Mouse (Mus musculus) right cerebral cortex, adult 2 months (tissue): ENCODE measurements around the gene Mroh2a.

Experiments
- DNase-seq, 2 experiments: peaks; one replicate each; pipeline ENCODE4 v3.0.0; 2021 to 2022; ENCODE audit warnings: low spot score in 2 of 2

Mroh2a gene

GRCm38 (mm10) chr1:88235046-88235893 lies 8.5 kb downstream of the Mroh2a start:
- no peak for DNase-seq

GRCm38 (mm10) chr1:88235894-88236415 lies 9.2 kb downstream of the Mroh2a start:
- no peak for DNase-seq

- DNase-seq: no peak
These were observed 10.5 kb downstream of the Mroh2a start for GRCm38 (mm10) chr1:88237311-88237710.

- DNase-seq: no peak
These were observed 12.0 kb downstream of the Mroh2a start for GRCm38 (mm10) chr1:88238771-88239170.

GRCm38 (mm10) chr1:88240072-88240471 lies 13.3 kb downstream of the Mroh2a start:
- DNase-seq: no peak

- DNase-seq: no peak
These were observed 13.8 kb downstream of the Mroh2a start for GRCm38 (mm10) chr1:88240579-88240978.

- DNase-seq: no peak
These were observed 17.1 kb downstream of the Mroh2a start for GRCm38 (mm10) chr1:88243861-88244260.

GRCm38 (mm10) chr1:88245881-88246280 lies 19.1 kb downstream of the Mroh2a start:
- no peak for DNase-seq

- no peak for DNase-seq
These were observed 19.6 kb downstream of the Mroh2a start for GRCm38 (mm10) chr1:88246386-88246785.

GRCm38 (mm10) chr1:88247660-88248059 lies 20.9 kb downstream of the Mroh2a start:
- DNase-seq: no peak

GRCm38 (mm10) chr1:88248658-88249057 lies 21.9 kb downstream of the Mroh2a start:
- DNase-seq: no peak

GRCm38 (mm10) chr1:88249596-88249995 lies 22.8 kb downstream of the Mroh2a start:
- DNase-seq: no peak

- no peak for DNase-seq
These were observed 23.2 kb downstream of the Mroh2a start for GRCm38 (mm10) chr1:88250023-88250422.

- DNase-seq: no peak
These were observed 26.3 kb downstream of the Mroh2a start for GRCm38 (mm10) chr1:88253106-88253505.

GRCm38 (mm10) chr1:88253540-88253939 lies 26.8 kb downstream of the Mroh2a start:
- no peak for DNase-seq

- no peak for DNase-seq
These were observed 28.1 kb downstream of the Mroh2a start for GRCm38 (mm10) chr1:88254793-88255465.

GRCm38 (mm10) chr1:88255466-88255857 lies 28.7 kb downstream of the Mroh2a start:
- DNase-seq: no peak

GRCm38 (mm10) chr1:88255989-88256754 lies 29.4 kb downstream of the Mroh2a start:
- no peak for DNase-seq

GRCm38 (mm10) chr1:88256886-88257663 lies 30.3 kb downstream of the Mroh2a start:
- DNase-seq: no peak

GRCm38 (mm10) chr1:88257681-88258080 lies 30.9 kb downstream of the Mroh2a start:
- no peak for DNase-seq

- no peak for DNase-seq
These were observed 31.6 kb downstream of the Mroh2a start for GRCm38 (mm10) chr1:88258361-88258760.
